Mouse (Mus musculus) liver, embryonic 14.5 days (tissue): ENCODE measurements at regions not wholly inside any gene's neighbourhood (a gene's known extent, or its start where the extent isn't known, plus 50 kb on each side); places are given as distances from the start of the nearest gene placed in this dataset.

Experiments
- ATAC-seq: fragments of 200-750 bp; cut with Nextera tagmentation; 2 replicates; pipeline ENCODE4 v1.8.0; 2017; ENCODE audit warnings: moderate number of reproducible peaks, mild to moderate bottlenecking, moderate library complexity; ENCODE audit not compliant: insufficient read depth
- DNase-seq, 3 experiments: peaks; one replicate each; pipeline ENCODE4 v3.0.0-alpha.2; 2012 to 2013; ENCODE audit warnings: low read depth in 3 of 3, low spot score in 3 of 3
- H3K27ac ChIP-seq: fragments of 300-500 bp; sonication (generic); 2 replicates; pipeline ENCODE4 v1.5.1; 2014; ENCODE audit warnings: moderate library complexity, mild to moderate bottlenecking, control low read depth, inconsistent platforms
- H3K27me3 ChIP-seq: fragments of 300-500 bp; sonication (generic); 2 replicates; pipeline ENCODE4 v1.6.1; 2014; ENCODE audit warnings: mild to moderate bottlenecking, low read length, moderate library complexity; ENCODE audit not compliant: control insufficient read depth, insufficient read depth
- H3K36me3 ChIP-seq: fragments of 300-500 bp; sonication (generic); replicated peaks from 2 replicates; pipeline ENCODE4 v1.6.1; 2014; ENCODE audit warnings: low read depth; ENCODE audit not compliant: control insufficient read depth, insufficient read depth
- H3K4me1 ChIP-seq, 2 experiments: fragments of 200-500 bp in 1 of 2; fragments of 300-500 bp in 1 of 2; sonication (generic) in 1 of 2; replicated peaks; 2 replicates each; pipeline ENCODE4 v1.6.1; 2012 to 2014; ENCODE audit warnings: antibody characterized with exemption in 1 of 2, inconsistent platforms in 1 of 2, low read length in 1 of 2; ENCODE audit not compliant: control insufficient read depth in 2 of 2, insufficient read depth in 2 of 2
- H3K4me2 ChIP-seq: fragments of 300-500 bp; sonication (generic); 2 replicates; pipeline ENCODE4 v1.6.1; 2014; ENCODE audit warnings: low read depth, mild to moderate bottlenecking, control low read depth, moderate library complexity
- H3K4me3 ChIP-seq, 2 experiments: fragments of 200-500 bp in 1 of 2; fragments of 300-500 bp in 1 of 2; sonication (generic) in 1 of 2; 2 replicates each; pipeline ENCODE4 v1.5.1; 2012 to 2014; ENCODE audit warnings: low read depth in 2 of 2, low read length in 2 of 2, mild to moderate bottlenecking in 2 of 2, control low read depth in 1 of 2, inconsistent platforms in 1 of 2, moderate library complexity in 1 of 2; ENCODE audit not compliant: insufficient read depth in 1 of 2
- H3K9ac ChIP-seq: fragments of 300-500 bp; sonication (generic); replicated peaks from 2 replicates; pipeline ENCODE4 v1.6.1; 2014; ENCODE audit warnings: mild to moderate bottlenecking, control low read depth, moderate library complexity
- H3K9me3 ChIP-seq: fragments of 300-500 bp; sonication (generic); 2 replicates; pipeline ENCODE4 v1.6.1; 2016; ENCODE audit warnings: low read length, mixed read lengths; ENCODE audit not compliant: control insufficient read depth
- CTCF ChIP-seq: IDR thresholded peaks from 2 replicates; pipeline ENCODE4 v1.5.1; 2016; ENCODE audit warnings: antibody characterized with exemption, low read depth, control low read depth
- EP300 ChIP-seq: IDR thresholded peaks from 2 replicates; pipeline ENCODE4 v1.6.1; 2016; ENCODE audit warnings: antibody characterized with exemption, low read depth
- WGBS: fragments of 180-500 bp; shearing (Covaris S2); extraction: QIAGEN DNeasy Blood & Tissue Kit; methylation state at CpG from one replicate; pipeline ENCODE4 v1.1.7; 2014; ENCODE audit not compliant: insufficient replicate concordance; 5-methylcytosine and 5-hydroxymethylcytosine counted together

DNA sequence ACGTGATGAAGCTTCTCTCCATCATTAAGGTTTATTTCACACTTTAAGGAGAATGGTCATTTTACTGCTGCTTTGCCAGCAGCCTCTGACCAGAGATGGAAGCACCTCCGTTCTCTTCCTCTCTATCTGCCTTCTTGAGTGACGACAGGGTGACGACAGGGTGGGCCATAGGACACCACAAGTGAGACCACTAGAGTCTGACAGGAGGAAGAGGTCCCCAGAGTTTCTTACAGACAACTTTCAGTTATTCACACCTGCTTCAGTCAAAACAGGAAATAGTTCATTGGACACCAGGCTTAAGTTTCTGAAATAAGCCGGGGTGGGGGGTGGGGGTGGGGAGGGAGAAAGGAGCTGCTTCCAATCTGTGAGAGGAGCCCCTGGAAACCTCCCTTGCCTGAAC is 131.3 kb upstream of the Hmgn3 start:
- 34% methylated on average over 5 of the region's 5 CpGs for WGBS
- no peak for ATAC-seq
- no peak overlapping the region for H3K27ac ChIP-seq

GRCm38 (mm10) chr9:83277356-83277755 is 130.9 kb upstream of the Hmgn3 start:
- H3K9ac ChIP-seq, result no peak overlapping the region
- DNase-seq, result no peak
- H3K4me3 ChIP-seq, result no peak overlapping the region
- no peaks in the 10 kb centered on the region for H3K27me3 ChIP-seq
- no peaks in the 10 kb centered on the region for H3K4me1 ChIP-seq
- TF ChIP-seq EP300 (no peak), CTCF (no peak)
- ATAC-seq, result no peak
- H3K36me3 ChIP-seq, result no peaks in the 10 kb centered on the region
- no peaks in the 10 kb centered on the region for H3K9me3 ChIP-seq
- 56% methylated on average over 5 of the region's 5 CpGs for WGBS
- no peak overlapping the region for H3K27ac ChIP-seq
- H3K4me2 ChIP-seq, result no peak overlapping the region

More for the DNA sequence above, 131.3 kb upstream of the Hmgn3 start:
- no peak overlapping the region for H3K4me2 ChIP-seq
- H3K36me3 ChIP-seq, result no peaks in the 10 kb centered on the region
- H3K4me3 ChIP-seq, result no peak overlapping the region
- H3K9me3 ChIP-seq, result no peaks in the 10 kb centered on the region
- no peak for TF ChIP-seq EP300
- TF ChIP-seq CTCF, result no peak
- H3K27me3 ChIP-seq, result no peaks in the 10 kb centered on the region
- DNase-seq, result no peak
- no peaks in the 10 kb centered on the region for H3K4me1 ChIP-seq
- H3K9ac ChIP-seq, result no peak overlapping the region

- H3K4me2 ChIP-seq, result no peak overlapping the region
- no peaks in the 10 kb centered on the region for H3K36me3 ChIP-seq
- no peak overlapping the region for H3K4me3 ChIP-seq
- ATAC-seq (no peak), DNase-seq (no peak)
- no peak overlapping the region for H3K27ac ChIP-seq
- TF ChIP-seq CTCF (no peak), EP300 (no peak)
- H3K9ac ChIP-seq, result no peak overlapping the region
- no peaks in the 10 kb centered on the region for H3K4me1 ChIP-seq
- no peaks in the 10 kb centered on the region for H3K27me3 ChIP-seq
- 64% methylated on average over 5 of the region's 5 CpGs for WGBS
- H3K9me3 ChIP-seq, result no peaks in the 10 kb centered on the region
Measured at GRCm38 (mm10) chr9:83276291-83276690, 129.8 kb upstream of the Hmgn3 start.

DNA sequence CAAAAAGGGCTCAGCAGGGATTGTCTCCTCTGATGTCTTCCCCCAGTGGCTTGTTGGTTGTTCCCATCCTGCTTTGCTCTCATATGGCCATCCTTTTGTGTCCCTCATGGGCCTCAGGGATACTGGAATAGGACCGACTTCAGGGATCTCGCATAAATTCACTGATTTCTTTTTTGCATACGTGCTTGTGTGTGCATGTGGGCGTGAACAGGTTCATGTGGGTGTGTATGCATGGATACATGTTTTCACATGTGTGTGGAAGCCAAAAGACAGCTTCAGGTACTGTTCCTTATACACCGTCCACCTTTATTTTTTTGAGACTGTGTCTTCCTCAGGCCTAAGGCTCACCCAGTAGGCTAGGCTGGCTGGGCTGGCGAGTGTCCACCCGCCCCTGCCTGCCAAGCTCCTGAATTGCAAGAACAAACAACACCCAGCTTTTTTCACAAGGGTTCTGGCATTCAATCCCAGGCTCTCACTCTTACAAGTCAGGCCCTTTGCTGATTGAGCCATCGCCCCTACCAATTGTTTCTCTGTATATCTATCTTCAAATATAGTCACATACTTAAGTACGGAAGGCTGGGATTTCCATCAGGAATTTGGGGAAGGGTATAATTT is 127.0 kb upstream of the Hmgn3 start:
- Histone ChIP-seq H3K36me3 (no peaks in the 10 kb centered on the region), H3K9me3 (no peaks in the 10 kb centered on the region), H3K27me3 (no peaks in the 10 kb centered on the region), H3K27ac (no peak overlapping the region), H3K4me1 (no peaks in the 10 kb centered on the region), H3K9ac (no peak overlapping the region), H3K4me2 (no peak overlapping the region), H3K4me3 (no peak overlapping the region)
- no peak for ATAC-seq
- no peak for DNase-seq
- 57% methylated on average over 9 of the region's 9 CpGs for WGBS
- TF ChIP-seq CTCF (no peak), EP300 (no peak)

- no peak for DNase-seq
Measured at GRCm38 (mm10) chr9:83265736-83266135, 119.3 kb upstream of the Hmgn3 start.

More at GRCm38 (mm10) chr9:83265736-83266135, 119.3 kb upstream of the Hmgn3 start:
- Histone ChIP-seq H3K36me3 (no peaks in the 10 kb centered on the region), H3K27me3 (no peaks in the 10 kb centered on the region), H3K4me1 (no peaks in the 10 kb centered on the region), H3K4me3 (no peak overlapping the region), H3K9me3 (no peaks in the 10 kb centered on the region), H3K4me2 (no peak overlapping the region), H3K27ac (no peak overlapping the region), H3K9ac (no peak overlapping the region)
- 69% methylated on average over 6 of the region's 6 CpGs for WGBS
- TF ChIP-seq CTCF (no peak), EP300 (no peak)
- no peak for ATAC-seq
